Mouse (Mus musculus): ENCODE results near the gene Tmem74b. TPM values are rescaled to one million over a fixed set of nuclear protein-coding genes. Genes with fewer than 3 reads are reported as not detected.
A peak's percentile ranks its signal among the peaks of the same experiment; 100 is the strongest.

Gene Tmem74b
- polyA plus RNA-seq, 1 experiment from 2014 or later, result 30.5 TPM

DNA sequence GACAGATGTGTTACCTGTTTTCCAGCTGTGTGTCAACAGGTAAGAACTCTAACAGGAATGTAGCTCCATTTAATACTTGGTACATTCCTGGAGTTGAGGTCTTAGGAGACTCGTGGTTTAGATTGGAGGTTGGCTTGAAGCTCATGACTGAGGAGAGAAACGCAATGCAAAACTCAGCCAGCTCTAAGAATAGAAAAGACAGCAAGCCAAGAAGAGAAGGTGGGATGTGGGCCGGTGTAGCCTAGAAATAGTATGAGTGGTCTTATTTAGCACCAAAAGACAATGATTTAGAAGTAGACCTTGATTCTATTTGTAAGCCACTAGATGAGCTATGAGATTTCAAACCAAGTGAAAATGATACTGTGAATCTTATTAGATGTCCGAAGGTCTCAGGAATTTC lies 13.7 kb downstream of the Tmem74b start:
- H3K36me3 ChIP-seq, result peaks cover 60% of the 10 kb centered on the region
- no peak for ATAC-seq (ENCODE audit: low FRiP score)

DNA sequence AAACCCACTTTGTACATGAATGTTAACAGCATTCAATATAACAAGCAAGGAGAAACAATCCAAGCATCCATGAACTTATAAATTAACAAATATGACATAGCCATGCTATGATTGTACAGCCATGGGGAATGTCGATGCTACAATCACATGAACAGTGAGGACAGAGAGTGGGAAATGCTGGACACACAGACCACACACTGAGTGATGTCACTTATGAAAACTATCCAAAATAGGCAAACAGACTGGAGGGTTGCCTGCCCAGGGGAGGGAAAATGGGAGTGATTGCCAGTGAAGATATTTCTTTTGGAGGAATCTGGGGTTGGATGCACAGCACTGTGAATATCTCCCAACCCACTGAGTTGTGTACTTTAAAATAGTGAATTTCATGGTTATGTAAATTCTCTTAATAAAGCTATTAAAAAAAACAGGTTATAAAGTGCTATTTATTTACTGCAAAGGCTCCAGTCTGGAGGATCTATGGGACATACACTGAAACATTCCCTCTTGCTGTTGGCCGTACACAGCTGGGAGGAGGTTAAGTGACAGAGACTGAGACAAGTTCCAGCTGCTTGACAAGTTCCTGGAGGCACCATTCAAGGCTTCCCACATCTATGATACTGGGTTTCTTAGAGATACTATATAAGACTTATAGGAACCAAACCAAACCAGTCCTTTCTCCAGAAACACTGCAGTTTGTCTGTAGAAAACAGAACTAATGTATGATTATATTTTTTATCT lies 14.7 kb downstream of the Tmem74b start:
- Histone ChIP-seq H3K27me3 (replicated peaks) (no peaks in the 10 kb centered on the region), H3K36me3 (peaks cover 60% of the 10 kb centered on the region), H3K9me3 (replicated peaks) (no peaks in the 10 kb centered on the region), H3K9ac (replicated peaks) (no peak overlapping the region), H3K4me1 (no peaks in the 10 kb centered on the region), H3K4me3 (replicated peaks) (no peak overlapping the region), H3K4me2 (no peak overlapping the region), H3K27ac (replicated peaks) (no peak overlapping the region)
- ATAC-seq (ENCODE audit: low FRiP score), result no peak
- WGBS, result 93% methylated on average over 2 of the region's 2 CpGs

More for the DNA sequence above, 13.7 kb downstream of the Tmem74b start:
- H3K27me3 ChIP-seq (replicated peaks), result no peaks in the 10 kb centered on the region
- no peak overlapping the region for H3K9ac ChIP-seq (replicated peaks)
- no peaks in the 10 kb centered on the region for H3K9me3 ChIP-seq (replicated peaks)
- WGBS, result 96% methylated on average over 4 of the region's 4 CpGs
- no peaks in the 10 kb centered on the region for H3K4me1 ChIP-seq
- H3K4me3 ChIP-seq (replicated peaks), result no peak overlapping the region
- no peak overlapping the region for H3K4me2 ChIP-seq
- H3K27ac ChIP-seq (replicated peaks), result no peak overlapping the region

- Histone ChIP-seq H3K4me3 (replicated peaks) (no peak overlapping the region), H3K36me3 (peaks cover 83% of the 10 kb centered on the region), H3K4me1 (no peaks in the 10 kb centered on the region), H3K9ac (replicated peaks) (no peak overlapping the region), H3K9me3 (replicated peaks) (no peaks in the 10 kb centered on the region), H3K27ac (replicated peaks) (no peak overlapping the region), H3K4me2 (no peak overlapping the region), H3K27me3 (replicated peaks) (no peaks in the 10 kb centered on the region)
- ATAC-seq (ENCODE audit: low FRiP score), result no peak
- WGBS, result 90% methylated on average over 2 of the region's 2 CpGs
Observed at GRCm38 (mm10) chr2:151724094-151724493, 22.3 kb downstream of the Tmem74b start.

- no peaks in the 10 kb centered on the region for H3K27me3 ChIP-seq (replicated peaks)
- no peaks in the 10 kb centered on the region for H3K9me3 ChIP-seq (replicated peaks)
- H3K36me3 ChIP-seq, result peaks cover 44% of the 10 kb centered on the region
- H3K4me3 ChIP-seq (replicated peaks), result no peak overlapping the region
- H3K4me2 ChIP-seq, result no peak overlapping the region
- no peak for ATAC-seq (ENCODE audit: low FRiP score)
- no peak overlapping the region for H3K9ac ChIP-seq (replicated peaks)
- H3K27ac ChIP-seq (replicated peaks), result no peak overlapping the region
- WGBS, result 90% methylated on average over 8 of the region's 8 CpGs
- 0 out of 2 replicates have a peak, but pooled peaks cover 5% of the 10 kb centered on the region for H3K4me1 ChIP-seq
Observed at GRCm38 (mm10) chr2:151733151-151733865, 31.5 kb downstream of the Tmem74b start.

- Histone ChIP-seq H3K4me1 (peaks cover 26% of the 10 kb centered on the region), H3K36me3 (peaks cover 24% of the 10 kb centered on the region), H3K4me2 (no peak overlapping the region), H3K9ac (replicated peaks) (no peak overlapping the region), H3K27me3 (replicated peaks) (no peaks in the 10 kb centered on the region), H3K27ac (replicated peaks) (no peak overlapping the region), H3K9me3 (replicated peaks) (no peaks in the 10 kb centered on the region), H3K4me3 (replicated peaks) (no peak overlapping the region)
- ATAC-seq (ENCODE audit: low FRiP score), result no peak
- 91% methylated on average over 6 of the region's 6 CpGs for WGBS
Observed at GRCm38 (mm10) chr2:151735422-151735821, 33.6 kb downstream of the Tmem74b start.

DNA sequence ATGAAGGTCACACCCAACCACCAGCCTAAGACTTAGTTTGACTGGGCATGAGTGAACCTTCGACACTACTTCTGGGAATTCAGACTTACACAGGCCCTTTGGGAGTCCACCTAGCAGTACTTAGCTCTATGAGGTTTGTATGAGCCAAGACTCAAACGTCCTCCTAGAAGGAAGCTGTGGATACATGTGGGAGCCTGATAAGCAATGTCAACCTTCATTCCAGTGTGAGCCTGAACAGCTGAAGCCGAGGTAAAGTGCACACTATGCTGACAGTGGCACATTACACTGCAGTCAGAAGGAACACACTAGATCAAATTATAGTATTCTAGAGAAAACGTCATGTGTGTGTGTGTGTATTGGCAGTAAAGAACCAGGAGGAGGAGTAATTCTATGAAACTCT lies 36.7 kb downstream of the Tmem74b start:
- peaks cover 34% of the 10 kb centered on the region for H3K4me1 ChIP-seq
- peaks cover 14% of the 10 kb centered on the region for H3K36me3 ChIP-seq
- WGBS, result 91% methylated on average over 4 of the region's 4 CpGs
- no peak overlapping the region for H3K4me2 ChIP-seq
- no peak for ATAC-seq (ENCODE audit: low FRiP score)
- no peak overlapping the region for H3K4me3 ChIP-seq (replicated peaks)
- H3K27me3 ChIP-seq (replicated peaks), result no peaks in the 10 kb centered on the region
- H3K9ac ChIP-seq (replicated peaks), result no peak overlapping the region
- H3K9me3 ChIP-seq (replicated peaks), result no peaks in the 10 kb centered on the region
- no peak overlapping the region for H3K27ac ChIP-seq (replicated peaks)

DNA sequence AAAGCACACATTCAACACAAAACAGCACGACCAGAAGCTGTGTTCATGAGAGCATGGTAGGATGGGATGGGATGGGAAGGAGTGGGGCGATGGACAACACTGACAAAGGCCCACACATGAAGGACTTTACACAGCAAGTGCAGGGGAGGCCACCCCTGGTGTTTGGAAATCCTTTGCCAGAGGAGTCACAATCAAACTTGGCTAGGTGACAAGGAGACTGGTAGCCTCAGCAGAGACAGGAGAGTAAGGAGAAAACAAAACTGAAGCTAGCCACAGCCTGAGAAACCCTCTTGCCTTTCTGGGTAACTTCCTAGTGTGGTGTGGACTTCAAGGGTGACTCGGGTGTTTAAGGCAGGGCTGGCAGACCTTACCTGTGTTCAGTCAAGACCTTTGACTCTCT lies 37.3 kb downstream of the Tmem74b start:
- Histone ChIP-seq H3K9me3 (replicated peaks) (no peaks in the 10 kb centered on the region), H3K4me3 (replicated peaks) (no peak overlapping the region), H3K27me3 (replicated peaks) (no peaks in the 10 kb centered on the region), H3K27ac (replicated peaks) (no peak overlapping the region), H3K4me2 (peak overlapping the region; percentile 85; the same call in 1 of the 2 replicates), H3K36me3 (peaks cover 7% of the 10 kb centered on the region), H3K4me1 (peaks cover 34% of the 10 kb centered on the region), H3K9ac (replicated peaks) (no peak overlapping the region)
- ATAC-seq (ENCODE audit: low FRiP score), result no peak
- WGBS, result 91% methylated on average over 3 of the region's 3 CpGs

DNA sequence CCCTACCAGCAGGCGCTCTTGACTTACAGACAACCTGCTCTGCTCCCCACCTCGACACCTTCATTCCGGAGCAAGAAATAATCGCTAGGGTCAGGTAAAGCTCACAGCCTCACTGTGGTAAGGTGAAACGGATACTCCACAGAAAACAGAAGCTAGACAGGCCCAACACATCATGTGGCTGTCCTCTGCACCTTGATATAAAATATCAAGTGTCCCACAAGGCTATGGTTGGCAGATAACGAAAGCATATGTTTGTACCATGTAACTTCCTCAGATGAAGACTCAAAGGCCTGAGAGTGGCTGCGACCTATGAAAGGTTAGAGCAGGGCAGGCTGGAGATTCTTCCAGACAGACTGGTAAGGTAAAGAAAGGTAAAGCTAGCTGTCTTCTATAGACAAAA lies 37.7 kb downstream of the Tmem74b start:
- no peaks in the 10 kb centered on the region for H3K9me3 ChIP-seq (replicated peaks)
- 0 out of 2 replicates have a peak overlapping the region, but pooled peaks have one; percentile 80 for H3K9ac ChIP-seq (replicated peaks)
- peaks cover 4% of the 10 kb centered on the region for H3K36me3 ChIP-seq
- H3K4me3 ChIP-seq (replicated peaks), result peak overlapping the region; percentile 97; the same call in 1 of the 2 replicates
- no peaks in the 10 kb centered on the region for H3K27me3 ChIP-seq (replicated peaks)
- WGBS, result 93% methylated on average over 7 of the region's 7 CpGs
- peaks cover 34% of the 10 kb centered on the region for H3K4me1 ChIP-seq
- no peak for ATAC-seq (ENCODE audit: low FRiP score)
- no peak overlapping the region for H3K27ac ChIP-seq (replicated peaks)
- peak overlapping the region; percentile 85 for H3K4me2 ChIP-seq

DNA sequence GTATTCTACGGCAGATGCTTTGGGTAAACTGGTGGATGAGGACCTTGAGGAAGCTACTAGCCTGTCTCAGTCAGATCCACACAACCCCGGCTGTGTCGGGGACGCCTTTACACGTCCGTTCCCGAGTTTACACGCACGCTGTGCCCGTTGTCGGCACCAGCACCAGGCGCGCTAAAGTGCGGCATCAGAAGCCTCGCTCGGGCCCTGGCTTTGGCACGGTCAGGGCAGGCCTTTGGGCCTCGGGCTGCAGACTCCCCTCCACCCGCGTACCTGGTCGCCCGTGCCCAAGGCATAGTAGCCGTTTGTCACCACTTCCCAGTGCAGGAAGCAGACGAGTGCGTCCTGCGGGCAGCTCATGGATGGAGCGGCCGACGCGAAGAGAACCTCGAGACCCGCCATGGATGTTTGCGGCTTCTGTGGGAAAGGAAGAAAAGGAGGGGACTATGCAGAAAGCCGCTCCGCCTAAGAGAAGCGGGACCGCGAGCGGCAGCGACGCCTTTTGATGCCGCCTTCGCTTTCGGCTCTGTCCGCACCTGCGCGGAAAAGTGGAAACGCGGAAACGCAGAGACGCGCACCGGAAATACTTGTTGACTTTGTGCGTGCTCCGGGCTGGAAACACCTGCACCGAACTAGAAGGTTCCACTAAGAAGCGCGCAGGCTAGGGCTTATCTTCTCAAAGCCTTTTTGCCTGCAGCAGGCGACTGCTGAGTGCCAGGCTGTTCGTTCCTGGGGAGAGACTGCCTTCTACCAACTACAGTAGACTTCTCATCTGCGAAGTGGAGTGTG lies 39.1 kb downstream of the Tmem74b start:
- peak overlapping the region; percentile 97 for H3K4me3 ChIP-seq (replicated peaks)
- ATAC-seq (ENCODE audit: low FRiP score), result peak; percentile 93
- peaks cover 34% of the 10 kb centered on the region for H3K4me1 ChIP-seq
- peak overlapping the region; percentile 82 for H3K27ac ChIP-seq (replicated peaks)
- H3K36me3 ChIP-seq, result no peaks in the 10 kb centered on the region; the same call in 1 of the 2 replicates
- peak overlapping the region; percentile 85 for H3K4me2 ChIP-seq
- H3K9ac ChIP-seq (replicated peaks), result peak overlapping the region; percentile 80
- no peaks in the 10 kb centered on the region for H3K27me3 ChIP-seq (replicated peaks)
- H3K9me3 ChIP-seq (replicated peaks), result no peaks in the 10 kb centered on the region
- WGBS, result under 1% methylated on average over 61 of the region's 61 CpGs

GRCm38 (mm10) chr2:151742084-151742483 lies 40.3 kb downstream of the Tmem74b start:
- H3K9ac ChIP-seq (replicated peaks), result no peak overlapping the region
- H3K9me3 ChIP-seq (replicated peaks), result no peaks in the 10 kb centered on the region
- no peak overlapping the region for H3K4me3 ChIP-seq (replicated peaks)
- no peak for ATAC-seq (ENCODE audit: low FRiP score)
- WGBS, result 97% methylated on average over 1 of the region's 1 CpGs
- H3K4me1 ChIP-seq, result peaks cover 34% of the 10 kb centered on the region
- H3K27me3 ChIP-seq (replicated peaks), result no peaks in the 10 kb centered on the region
- no peak overlapping the region; the same call in 1 of the 2 replicates for H3K4me2 ChIP-seq
- H3K36me3 ChIP-seq, result no peaks in the 10 kb centered on the region; the same call in 1 of the 2 replicates
- H3K27ac ChIP-seq (replicated peaks), result no peak overlapping the region

DNA sequence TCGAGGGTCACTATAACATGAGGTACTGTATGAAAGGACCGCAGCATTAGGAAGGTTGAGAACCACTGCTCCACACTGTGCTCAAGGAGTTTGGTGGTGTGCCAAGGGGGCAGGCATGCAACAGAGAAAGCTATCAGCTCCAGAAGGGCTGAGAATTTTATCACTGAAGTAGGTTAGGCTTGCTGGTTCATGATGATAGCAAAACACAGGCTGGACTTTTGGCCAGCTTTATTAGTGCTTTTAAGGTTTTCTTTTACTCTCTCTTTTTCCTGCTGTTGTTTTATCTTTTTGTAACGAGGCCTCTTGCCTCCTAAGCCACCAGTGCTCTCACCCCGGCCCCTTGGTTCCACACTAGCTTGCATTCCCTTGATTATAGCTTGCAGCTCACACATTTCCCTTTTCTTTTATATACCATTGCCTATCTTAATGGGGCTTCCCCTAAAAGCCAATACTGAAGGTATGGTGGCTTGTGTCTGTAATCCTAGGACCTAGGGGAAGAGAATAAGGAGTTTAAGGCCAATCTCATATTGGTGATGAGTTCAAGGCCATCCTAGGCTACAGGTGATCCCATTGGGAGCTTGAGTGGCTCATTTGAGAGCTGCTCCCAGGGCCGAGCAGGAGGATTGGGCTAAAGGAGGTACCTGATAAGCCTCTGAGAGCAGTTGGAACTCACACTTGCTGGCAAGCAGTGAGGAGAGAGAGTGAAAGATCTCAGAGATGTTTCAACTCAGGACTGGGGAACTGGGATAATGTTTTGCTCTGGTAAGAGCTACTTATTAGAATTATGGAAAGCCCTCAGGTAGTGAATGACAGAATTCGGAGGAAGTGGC lies 41.3 kb downstream of the Tmem74b start:
- Histone ChIP-seq H3K4me1 (peaks cover 32% of the 10 kb centered on the region), H3K4me2 (no peak overlapping the region), H3K4me3 (replicated peaks) (no peak overlapping the region), H3K27me3 (replicated peaks) (no peaks in the 10 kb centered on the region), H3K36me3 (no peaks in the 10 kb centered on the region; the same call in 1 of the 2 replicates), H3K9me3 (replicated peaks) (no peaks in the 10 kb centered on the region), H3K27ac (replicated peaks) (no peak overlapping the region), H3K9ac (replicated peaks) (no peak overlapping the region)
- ATAC-seq (ENCODE audit: low FRiP score), result no peak
- WGBS, result 76% methylated on average over 6 of the region's 6 CpGs

All from neural tube, embryonic 15.5 days (tissue).